Mouse (Mus musculus): Measurements from ENCODE around the gene Hdhd5. TPM values are rescaled to one million over a fixed set of nuclear protein-coding genes. Genes with fewer than 3 reads are reported as not detected.

Gene Hdhd5
- polyA plus RNA-seq, 1 experiment: 10.2 TPM

DNA sequence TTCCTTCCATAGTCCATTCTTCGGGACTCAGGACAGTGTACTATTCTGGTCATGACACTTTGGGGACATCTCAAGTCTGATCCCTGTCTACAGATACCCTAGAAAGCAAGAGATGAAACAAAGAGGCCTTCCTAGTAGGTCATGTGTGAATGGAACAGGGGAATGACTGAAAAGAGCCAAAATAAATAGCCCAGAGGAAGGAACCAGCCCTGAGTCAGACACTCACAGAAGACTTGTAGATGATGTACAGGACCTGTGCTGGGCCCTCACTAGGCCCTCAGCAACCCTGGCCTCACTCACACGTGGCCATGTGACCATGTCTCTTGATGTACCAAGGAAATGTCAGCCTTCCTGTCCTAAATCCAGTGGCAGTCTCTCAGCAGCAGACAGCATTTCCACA, 41.7 kb downstream of the Hdhd5 start:
- H3ac ChIP-seq (ENCODE audit: control insufficient read depth, insufficient read length, low read depth): no peak overlapping the region
- H3K79me2 ChIP-seq (ENCODE audit: control insufficient read depth, insufficient read depth): no peaks in the 10 kb centered on the region
- H3K4me3 ChIP-seq (ENCODE audit: insufficient read depth, poor library complexity, severe bottlenecking): no peak overlapping the region
- H3K36me3 ChIP-seq (ENCODE audit: control insufficient read depth, insufficient read depth): no peaks in the 10 kb centered on the region
- TF ChIP-seq CTCF (IDR thresholded peaks at IDR 0.05; ENCODE audit: control insufficient read depth, insufficient read depth, insufficient read length) (no peak), MAX (IDR thresholded peaks at IDR 0.05) (no peak), FOSL1 (IDR thresholded peaks at IDR 0.05; ENCODE audit: insufficient read depth, low read length, poor library complexity, severe bottlenecking) (no peak), MYOG (IDR thresholded peaks at IDR 0.05; ENCODE audit: control insufficient read depth, extremely low read depth, insufficient read length) (no peak), MYOD1 (IDR thresholded peaks at IDR 0.05; ENCODE audit: control insufficient read depth, insufficient read length, low read depth) (no peak), CEBPB (IDR thresholded peaks at IDR 0.05; ENCODE audit: low read depth) (no peak)
- peaks cover 22% of the 10 kb centered on the region for H3K27me3 ChIP-seq (ENCODE audit: control insufficient read depth, insufficient read depth, insufficient read length)
- H3K79me3 ChIP-seq (ENCODE audit: low read depth): no peaks in the 10 kb centered on the region

DNA sequence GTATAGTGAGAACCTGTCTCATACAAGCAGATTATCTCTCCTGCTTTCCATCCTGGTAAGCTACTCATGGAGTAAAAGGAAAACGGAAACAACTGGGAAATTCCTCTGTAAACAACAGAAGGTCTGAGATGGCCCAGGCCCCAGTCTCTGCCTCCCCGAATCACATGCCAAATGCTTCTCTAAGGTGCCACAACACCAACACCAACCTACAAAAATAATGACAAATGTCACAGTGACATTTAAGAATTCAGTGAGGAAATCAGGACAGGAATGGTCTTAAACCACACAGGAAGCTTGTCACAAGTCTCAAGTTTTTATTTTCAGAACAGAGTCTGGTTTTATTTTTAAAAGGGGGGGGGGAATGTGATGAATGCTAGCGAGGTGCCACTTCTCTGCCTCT, 42.5 kb downstream of the Hdhd5 start:
- H3K79me3 ChIP-seq (ENCODE audit: low read depth): no peaks in the 10 kb centered on the region
- no peak for TF ChIP-seq CEBPB (IDR thresholded peaks at IDR 0.05; ENCODE audit: low read depth)
- TF ChIP-seq CTCF (IDR thresholded peaks at IDR 0.05; ENCODE audit: control insufficient read depth, insufficient read depth, insufficient read length): no peak
- TF ChIP-seq USF1 (IDR thresholded peaks at IDR 0.05; ENCODE audit: low read depth): no peak
- no peak for TF ChIP-seq MAX (IDR thresholded peaks at IDR 0.05)
- no peak for TF ChIP-seq MYOD1 (IDR thresholded peaks at IDR 0.05; ENCODE audit: control insufficient read depth, insufficient read length, low read depth)
- TF ChIP-seq MYOG (IDR thresholded peaks at IDR 0.05; ENCODE audit: control insufficient read depth, extremely low read depth, insufficient read length): no peak
- TF ChIP-seq FOSL1 (IDR thresholded peaks at IDR 0.05; ENCODE audit: insufficient read depth, low read length, poor library complexity, severe bottlenecking): no peak
- H3K36me3 ChIP-seq (ENCODE audit: control insufficient read depth, insufficient read depth): peaks cover 6% of the 10 kb centered on the region
- H3K27me3 ChIP-seq (ENCODE audit: control insufficient read depth, insufficient read depth, insufficient read length): peaks cover 16% of the 10 kb centered on the region
- no peak overlapping the region for H3ac ChIP-seq (ENCODE audit: control insufficient read depth, insufficient read length, low read depth)
- no peaks in the 10 kb centered on the region for H3K79me2 ChIP-seq (ENCODE audit: control insufficient read depth, insufficient read depth)
- no peak overlapping the region for H3K4me3 ChIP-seq (ENCODE audit: insufficient read depth, poor library complexity, severe bottlenecking)

DNA sequence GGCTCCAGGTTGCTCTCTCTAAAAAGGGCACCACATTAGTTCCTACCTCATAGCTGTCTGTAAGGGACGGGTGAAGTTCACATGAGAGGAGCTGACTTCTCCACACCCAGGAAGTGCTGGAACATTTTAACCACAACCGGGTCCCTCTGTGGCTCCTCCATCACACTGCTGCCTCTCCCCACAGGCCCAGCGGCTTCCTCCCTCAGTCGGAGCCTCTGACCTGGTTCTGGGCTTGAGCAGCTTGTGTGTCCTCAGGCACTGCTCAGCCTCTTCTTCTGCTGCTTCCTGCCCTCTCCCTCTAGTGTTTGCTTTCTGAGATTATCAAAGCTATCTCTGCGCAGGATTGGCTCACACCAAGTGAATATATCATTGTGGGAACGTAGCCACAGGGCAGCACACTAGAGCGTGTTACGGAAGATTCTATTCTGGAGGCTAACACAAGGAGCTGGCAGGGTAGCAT, 45.0 kb downstream of the Hdhd5 start:
- Histone ChIP-seq H3ac (ENCODE audit: control insufficient read depth, insufficient read length, low read depth) (no peak overlapping the region), H3K79me2 (ENCODE audit: control insufficient read depth, insufficient read depth) (no peaks in the 10 kb centered on the region), H3K27me3 (ENCODE audit: control insufficient read depth, insufficient read depth, insufficient read length) (no peaks in the 10 kb centered on the region), H3K79me3 (ENCODE audit: low read depth) (no peaks in the 10 kb centered on the region), H3K4me3 (ENCODE audit: insufficient read depth, poor library complexity, severe bottlenecking) (no peak overlapping the region), H3K36me3 (ENCODE audit: control insufficient read depth, insufficient read depth) (peaks cover 17% of the 10 kb centered on the region)
- no peak for TF ChIP-seq MYOD1 (IDR thresholded peaks at IDR 0.05; ENCODE audit: control insufficient read depth, insufficient read length, low read depth)
- no peak for TF ChIP-seq FOSL1 (IDR thresholded peaks at IDR 0.05; ENCODE audit: insufficient read depth, low read length, poor library complexity, severe bottlenecking)
- TF ChIP-seq MYOG (IDR thresholded peaks at IDR 0.05; ENCODE audit: control insufficient read depth, extremely low read depth, insufficient read length): no peak
- no peak for TF ChIP-seq MAX (IDR thresholded peaks at IDR 0.05)
- no peak for TF ChIP-seq CTCF (IDR thresholded peaks at IDR 0.05; ENCODE audit: control insufficient read depth, insufficient read depth, insufficient read length)
- TF ChIP-seq CEBPB (IDR thresholded peaks at IDR 0.05; ENCODE audit: low read depth): no peak
- no peak for TF ChIP-seq USF1 (IDR thresholded peaks at IDR 0.05; ENCODE audit: low read depth)

DNA sequence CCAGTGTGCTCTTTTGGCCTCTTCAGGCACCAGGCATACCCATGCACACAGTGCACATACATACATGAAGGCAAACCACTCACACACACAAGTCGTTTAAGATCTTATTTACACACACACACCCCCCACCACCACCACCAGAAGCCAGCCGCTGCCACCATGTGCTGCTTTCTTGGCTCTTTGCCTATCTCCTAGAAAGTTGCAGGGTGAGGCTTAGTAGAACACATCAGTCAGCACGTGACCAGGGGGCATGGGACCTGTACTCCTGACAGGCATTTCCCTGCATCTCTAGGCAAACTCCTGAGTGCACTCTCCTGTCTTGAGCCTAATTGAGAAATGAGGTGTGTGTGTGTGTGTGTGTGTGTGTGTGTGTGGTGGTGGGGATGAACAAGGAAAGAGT, 46.1 kb downstream of the Hdhd5 start:
- Histone ChIP-seq H3K79me2 (ENCODE audit: control insufficient read depth, insufficient read depth) (no peaks in the 10 kb centered on the region), H3K4me3 (ENCODE audit: insufficient read depth, poor library complexity, severe bottlenecking) (no peak overlapping the region)
- TF ChIP-seq USF1 (IDR thresholded peaks at IDR 0.05; ENCODE audit: low read depth): no peak
- no peak for TF ChIP-seq CEBPB (IDR thresholded peaks at IDR 0.05; ENCODE audit: low read depth)
- no peak for TF ChIP-seq MYOD1 (IDR thresholded peaks at IDR 0.05; ENCODE audit: control insufficient read depth, insufficient read length, low read depth)
- no peak for TF ChIP-seq MYOG (IDR thresholded peaks at IDR 0.05; ENCODE audit: control insufficient read depth, extremely low read depth, insufficient read length)
- no peak for TF ChIP-seq CTCF (IDR thresholded peaks at IDR 0.05; ENCODE audit: control insufficient read depth, insufficient read depth, insufficient read length)
- no peak for TF ChIP-seq MAX (IDR thresholded peaks at IDR 0.05)
- TF ChIP-seq FOSL1 (IDR thresholded peaks at IDR 0.05; ENCODE audit: insufficient read depth, low read length, poor library complexity, severe bottlenecking): no peak

DNA sequence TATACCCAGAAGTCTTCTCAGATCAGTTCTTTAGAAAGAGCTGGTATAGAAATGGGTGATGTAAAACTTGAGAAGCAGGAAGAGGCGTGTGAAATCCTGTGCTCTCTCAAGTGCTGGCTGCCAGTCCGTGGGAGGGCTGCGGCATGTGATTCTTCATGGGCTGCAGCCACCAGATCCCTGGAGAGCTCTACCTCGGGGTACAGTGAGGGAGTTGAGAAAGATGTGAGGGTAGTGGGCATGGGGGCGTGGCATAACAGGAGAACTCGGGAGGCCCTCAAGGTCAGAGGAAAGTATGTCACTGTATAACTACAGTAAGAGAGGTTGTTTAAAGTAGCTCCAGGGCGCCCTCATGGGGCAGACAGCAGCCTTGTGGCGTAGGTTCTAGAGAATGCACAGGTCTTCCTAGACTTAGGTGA, 47.9 kb downstream of the Hdhd5 start:
- Histone ChIP-seq H3K79me3 (ENCODE audit: low read depth) (no peaks in the 10 kb centered on the region), H3K27me3 (ENCODE audit: control insufficient read depth, insufficient read depth, insufficient read length) (no peaks in the 10 kb centered on the region), H3K79me2 (ENCODE audit: control insufficient read depth, insufficient read depth) (no peaks in the 10 kb centered on the region), H3K36me3 (ENCODE audit: control insufficient read depth, insufficient read depth) (peaks cover 41% of the 10 kb centered on the region), H3K4me3 (ENCODE audit: insufficient read depth, poor library complexity, severe bottlenecking) (no peak overlapping the region), H3ac (ENCODE audit: control insufficient read depth, insufficient read length, low read depth) (peak overlapping the region; percentile 12)
- TF ChIP-seq FOSL1 (IDR thresholded peaks at IDR 0.05; ENCODE audit: insufficient read depth, low read length, poor library complexity, severe bottlenecking): no peak
- no peak for TF ChIP-seq CEBPB (IDR thresholded peaks at IDR 0.05; ENCODE audit: low read depth)
- peak; percentile 4 for TF ChIP-seq USF1 (IDR thresholded peaks at IDR 0.05; ENCODE audit: low read depth)
- TF ChIP-seq MYOD1 (IDR thresholded peaks at IDR 0.05; ENCODE audit: control insufficient read depth, insufficient read length, low read depth): no peak
- peak; percentile 39 for TF ChIP-seq CTCF (IDR thresholded peaks at IDR 0.05; ENCODE audit: control insufficient read depth, insufficient read depth, insufficient read length)
- no peak for TF ChIP-seq MAX (IDR thresholded peaks at IDR 0.05)
- TF ChIP-seq MYOG (IDR thresholded peaks at IDR 0.05; ENCODE audit: control insufficient read depth, extremely low read depth, insufficient read length): no peak

More for the DNA sequence above, 46.1 kb downstream of the Hdhd5 start:
- H3K79me3 ChIP-seq (ENCODE audit: low read depth): no peaks in the 10 kb centered on the region
- H3ac ChIP-seq (ENCODE audit: control insufficient read depth, insufficient read length, low read depth): no peak overlapping the region
- H3K27me3 ChIP-seq (ENCODE audit: control insufficient read depth, insufficient read depth, insufficient read length): no peaks in the 10 kb centered on the region
- H3K36me3 ChIP-seq (ENCODE audit: control insufficient read depth, insufficient read depth): peaks cover 25% of the 10 kb centered on the region

DNA sequence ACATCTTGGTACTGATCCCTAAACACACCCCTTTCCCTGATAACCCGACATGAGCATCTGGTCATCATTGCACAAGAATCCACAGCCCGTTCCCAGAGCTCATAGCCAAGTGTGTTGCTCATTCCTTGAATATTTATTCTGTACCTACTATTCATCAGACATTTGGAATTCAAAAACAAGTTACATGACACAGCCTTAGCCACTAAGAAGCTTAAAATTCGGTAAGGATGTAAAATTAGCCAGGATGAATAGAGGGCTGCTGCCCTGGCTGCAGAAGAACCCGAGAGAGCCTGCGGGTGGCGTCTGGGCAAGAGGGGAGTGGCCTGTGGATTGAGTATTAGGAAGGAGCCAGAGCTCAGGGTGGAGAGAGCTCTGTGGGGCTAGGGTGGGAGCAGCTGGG, 48.4 kb downstream of the Hdhd5 start:
- no peaks in the 10 kb centered on the region for H3K79me2 ChIP-seq (ENCODE audit: control insufficient read depth, insufficient read depth)
- peaks cover 45% of the 10 kb centered on the region for H3K36me3 ChIP-seq (ENCODE audit: control insufficient read depth, insufficient read depth)
- no peaks in the 10 kb centered on the region for H3K27me3 ChIP-seq (ENCODE audit: control insufficient read depth, insufficient read depth, insufficient read length)
- H3ac ChIP-seq (ENCODE audit: control insufficient read depth, insufficient read length, low read depth): no peak overlapping the region
- TF ChIP-seq MYOD1 (IDR thresholded peaks at IDR 0.05; ENCODE audit: control insufficient read depth, insufficient read length, low read depth): peak; percentile 16
- TF ChIP-seq CTCF (IDR thresholded peaks at IDR 0.05; ENCODE audit: control insufficient read depth, insufficient read depth, insufficient read length): no peak
- no peak for TF ChIP-seq MAX (IDR thresholded peaks at IDR 0.05)
- TF ChIP-seq CEBPB (IDR thresholded peaks at IDR 0.05; ENCODE audit: low read depth): peak; percentile 95
- no peak for TF ChIP-seq FOSL1 (IDR thresholded peaks at IDR 0.05; ENCODE audit: insufficient read depth, low read length, poor library complexity, severe bottlenecking)
- TF ChIP-seq MYOG (IDR thresholded peaks at IDR 0.05; ENCODE audit: control insufficient read depth, extremely low read depth, insufficient read length): no peak
- no peaks in the 10 kb centered on the region for H3K79me3 ChIP-seq (ENCODE audit: low read depth)
- H3K4me3 ChIP-seq (ENCODE audit: insufficient read depth, poor library complexity, severe bottlenecking): no peak overlapping the region

All from C2C12 (cell line).